Mouse (Mus musculus) forebrain, embryonic 15.5 days (tissue): ENCODE results near the gene Slc8b1. TPM values are rescaled to one million over a fixed set of nuclear protein-coding genes. Genes with fewer than 3 reads are reported as not detected.

Source experiments
- ATAC-seq: fragments of 200-750 bp; cut with Nextera tagmentation; replicated peaks from 2 replicates; pipeline ENCODE4 v1.8.0; 2017; ENCODE audit warnings: mild to moderate bottlenecking, moderate TSS enrichment, moderate library complexity
- H3K27ac ChIP-seq: fragments of 300-500 bp; sonication (generic); replicated peaks from 2 replicates; pipeline ENCODE4 v1.5.1; 2015; ENCODE audit warnings: mild to moderate bottlenecking, inconsistent platforms
- H3K27me3 ChIP-seq: fragments of 300-500 bp; sonication (generic); 2 replicates; pipeline ENCODE4 v1.6.1; 2015; ENCODE audit warnings: inconsistent platforms
- H3K36me3 ChIP-seq: fragments of 300-500 bp; sonication (generic); 2 replicates; pipeline ENCODE4 v1.6.1; 2015; ENCODE audit warnings: mild to moderate bottlenecking, inconsistent platforms
- H3K4me1 ChIP-seq: fragments of 300-500 bp; sonication (generic); 2 replicates; pipeline ENCODE4 v1.6.1; 2015; ENCODE audit warnings: inconsistent platforms
- H3K4me2 ChIP-seq: fragments of 300-500 bp; sonication (generic); replicated peaks from 2 replicates; pipeline ENCODE4 v1.6.1; 2015; ENCODE audit warnings: mild to moderate bottlenecking, inconsistent platforms
- H3K4me3 ChIP-seq: fragments of 300-500 bp; sonication (generic); 2 replicates; pipeline ENCODE4 v1.5.1; 2015; ENCODE audit warnings: mild to moderate bottlenecking, inconsistent platforms
- H3K9ac ChIP-seq: fragments of 300-500 bp; sonication (generic); replicated peaks from 2 replicates; pipeline ENCODE4 v1.6.1; 2015; ENCODE audit warnings: mild to moderate bottlenecking, inconsistent platforms
- H3K9me3 ChIP-seq: fragments of 300-500 bp; sonication (generic); 2 replicates; pipeline ENCODE4 v1.6.1; 2016; ENCODE audit warnings: inconsistent platforms
- WGBS: fragments of 180-500 bp; shearing (Covaris S2); methylation state at CpG from one replicate; pipeline ENCODE4 v1.1.7; 2015; ENCODE audit warnings: mixed read lengths; 5-methylcytosine and 5-hydroxymethylcytosine counted together
- polyA plus RNA-seq: library from polyadenylated mRNA; unstranded; fragments of >200 nt; fragmentation: Nextera tagmentation; extraction: Ambion mirVana; gene quantifications from 2 replicates; pipeline ENCODE4 v1.2.1, GENCODE M21; 2015

Gene Slc8b1
- polyA plus RNA-seq, 1 experiment from 2014 or later = 2.4 TPM

- Histone ChIP-seq H3K9ac (no peak overlapping the region), H3K27ac (peak overlapping the region; percentile 9; the same call in 1 of the 2 replicates)
- 58% methylated on average over 14 of the region's 14 CpGs for WGBS
These were observed 60.2 kb downstream of the Slc8b1 start for GRCm38 (mm10) chr5:120571056-120571740.

GRCm38 (mm10) chr5:120574469-120575063 is 63.6 kb downstream of the Slc8b1 start:
- Histone ChIP-seq H3K4me2 (no peak overlapping the region), H3K27ac (no peak overlapping the region), H3K4me1 (peaks cover 35% of the 10 kb centered on the region), H3K4me3 (no peak overlapping the region), H3K27me3 (no peaks in the 10 kb centered on the region), H3K9ac (no peak overlapping the region), H3K36me3 (no peaks in the 10 kb centered on the region), H3K9me3 (no peaks in the 10 kb centered on the region)
- WGBS = 81% methylated on average over 10 of the region's 10 CpGs
- no peak for ATAC-seq

More at GRCm38 (mm10) chr5:120571056-120571740, 60.2 kb downstream of the Slc8b1 start:
- H3K4me1 ChIP-seq = peaks cover 55% of the 10 kb centered on the region
- no peaks in the 10 kb centered on the region for H3K36me3 ChIP-seq
- no peaks in the 10 kb centered on the region for H3K9me3 ChIP-seq
- no peak overlapping the region for H3K4me2 ChIP-seq
- no peak overlapping the region for H3K4me3 ChIP-seq
- H3K27me3 ChIP-seq = no peaks in the 10 kb centered on the region
- no peak for ATAC-seq

GRCm38 (mm10) chr5:120576781-120577301 is 65.9 kb downstream of the Slc8b1 start:
- H3K9ac ChIP-seq = no peak overlapping the region
- peaks cover 23% of the 10 kb centered on the region for H3K4me1 ChIP-seq
- H3K4me3 ChIP-seq = no peak overlapping the region
- ATAC-seq = no peak
- 77% methylated on average over 11 of the region's 11 CpGs for WGBS
- no peak overlapping the region for H3K4me2 ChIP-seq
- no peaks in the 10 kb centered on the region for H3K27me3 ChIP-seq
- H3K27ac ChIP-seq = no peak overlapping the region
- H3K9me3 ChIP-seq = no peaks in the 10 kb centered on the region
- H3K36me3 ChIP-seq = no peaks in the 10 kb centered on the region

DNA sequence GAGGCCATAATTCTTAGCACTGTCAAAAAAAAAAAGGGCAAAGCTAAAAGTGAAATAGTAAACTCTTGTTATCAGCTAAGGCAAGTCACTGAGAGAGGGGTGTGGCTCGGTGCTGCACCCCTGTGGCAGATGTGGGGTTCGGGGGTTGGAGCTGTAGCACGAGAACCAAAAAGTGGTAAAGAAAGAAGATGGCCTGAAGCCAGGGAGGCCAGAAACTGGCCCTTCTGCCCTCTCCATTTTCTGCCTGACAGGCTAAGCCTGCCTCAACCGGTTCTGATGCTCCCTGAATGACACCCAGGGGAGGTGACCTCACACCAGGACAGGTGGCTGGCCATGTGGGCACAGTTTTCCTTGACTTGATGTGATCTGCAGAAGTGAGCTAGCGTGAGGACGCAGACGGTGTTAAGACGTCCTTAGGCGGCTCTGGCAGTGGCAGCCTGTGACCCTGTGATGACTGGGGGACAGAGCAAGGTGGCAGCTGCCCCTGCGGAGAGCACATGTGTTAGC is 67.0 kb downstream of the Slc8b1 start:
- no peak overlapping the region for H3K4me2 ChIP-seq
- H3K4me1 ChIP-seq = peaks cover 23% of the 10 kb centered on the region
- ATAC-seq = no peak
- H3K27ac ChIP-seq = no peak overlapping the region
- no peaks in the 10 kb centered on the region for H3K9me3 ChIP-seq
- H3K9ac ChIP-seq = no peak overlapping the region
- H3K27me3 ChIP-seq = no peaks in the 10 kb centered on the region
- H3K36me3 ChIP-seq = 0 out of 2 replicates have a peak, but pooled peaks cover under 1% of the 10 kb centered on the region
- 55% methylated on average over 10 of the region's 10 CpGs for whole genome bisulfite sequencing
- no peak overlapping the region for H3K4me3 ChIP-seq

DNA sequence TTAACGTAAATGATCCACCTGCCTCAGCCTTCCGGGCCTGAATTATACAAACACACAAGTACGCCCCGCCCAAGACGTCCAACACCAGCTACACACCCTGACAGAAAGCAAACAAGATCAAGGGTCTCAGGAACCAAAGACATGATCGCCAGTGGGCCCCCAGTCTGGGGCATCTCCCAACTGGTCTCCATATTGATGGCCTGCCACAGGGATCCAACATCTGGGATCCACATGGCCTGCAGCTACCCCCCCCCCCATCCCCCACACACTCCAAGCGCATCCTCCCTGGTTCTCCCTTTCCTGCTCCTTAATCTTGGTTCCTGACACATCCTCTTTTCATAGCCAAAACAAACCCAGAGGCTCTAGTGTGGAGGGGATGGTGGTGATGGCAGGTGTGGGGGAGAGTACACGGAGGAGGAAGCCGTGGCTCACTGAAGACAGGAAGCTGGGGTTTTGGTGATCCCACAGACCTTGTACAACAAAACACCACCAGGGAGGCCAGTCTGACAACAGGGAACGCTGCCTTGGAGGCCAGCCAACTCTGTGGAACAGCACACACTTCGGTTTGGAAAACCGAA is 67.6 kb downstream of the Slc8b1 start:
- H3K36me3 ChIP-seq = peaks cover 3% of the 10 kb centered on the region; the same call in 1 of the 2 replicates
- peaks cover 23% of the 10 kb centered on the region for H3K4me1 ChIP-seq
- H3K27me3 ChIP-seq = no peaks in the 10 kb centered on the region
- H3K9ac ChIP-seq = no peak overlapping the region
- H3K27ac ChIP-seq = 0 out of 2 replicates have a peak overlapping the region, but pooled peaks have one; percentile 9
- 58% methylated on average over 12 of the region's 12 CpGs for WGBS
- H3K4me3 ChIP-seq = no peak overlapping the region
- H3K9me3 ChIP-seq = no peaks in the 10 kb centered on the region
- no peak for ATAC-seq
- no peak overlapping the region for H3K4me2 ChIP-seq

- peak overlapping the region; percentile 78 for H3K27ac ChIP-seq
- peak; percentile 32; the same call in 1 of the 2 replicates for ATAC-seq
- H3K9ac ChIP-seq = no peak overlapping the region
- H3K9me3 ChIP-seq = no peaks in the 10 kb centered on the region
- H3K36me3 ChIP-seq = peaks cover 3% of the 10 kb centered on the region; the same call in 1 of the 2 replicates
- H3K27me3 ChIP-seq = no peaks in the 10 kb centered on the region
- 65% methylated on average over 26 of the region's 26 CpGs for WGBS
- no peak overlapping the region for H3K4me3 ChIP-seq
- peaks cover 23% of the 10 kb centered on the region for H3K4me1 ChIP-seq
- no peak overlapping the region for H3K4me2 ChIP-seq
These were observed 68.4 kb downstream of the Slc8b1 start for GRCm38 (mm10) chr5:120579211-120579897.

DNA sequence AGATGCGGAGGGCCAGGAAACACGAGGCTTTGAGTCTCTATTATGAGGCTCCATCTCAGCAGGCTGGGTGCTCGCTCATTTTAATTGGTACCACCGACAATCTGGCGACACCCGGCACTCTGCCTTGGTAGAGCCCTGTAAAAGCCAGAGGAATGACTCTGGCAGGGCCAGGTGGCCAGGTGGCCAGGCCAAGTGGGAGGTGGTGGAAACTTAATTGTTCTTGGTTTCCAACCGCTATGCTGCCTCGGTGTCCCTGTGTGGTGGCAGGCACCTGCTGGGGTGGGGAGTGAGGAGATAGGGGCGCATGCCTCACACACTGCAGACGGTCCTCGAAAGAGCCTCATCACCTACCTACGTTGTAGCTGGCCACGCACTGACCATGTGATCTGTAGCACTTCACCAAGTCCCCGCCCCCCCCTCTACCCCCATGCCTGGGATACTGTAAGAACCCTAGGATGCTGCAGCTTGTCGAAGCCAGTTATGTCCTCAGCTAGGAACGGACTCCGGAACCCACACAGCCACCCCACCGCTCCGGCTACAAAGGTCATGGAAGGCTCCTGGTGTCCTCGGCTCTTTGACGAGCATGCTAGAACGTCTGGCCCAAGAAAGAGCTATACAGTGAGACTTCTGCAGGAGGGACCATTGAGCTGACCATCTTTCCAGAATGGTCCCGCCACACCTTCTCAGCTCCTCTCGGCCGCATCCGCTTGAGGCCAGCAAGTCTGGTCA is 69.1 kb downstream of the Slc8b1 start:
- Histone ChIP-seq H3K9me3 (no peaks in the 10 kb centered on the region), H3K27me3 (no peaks in the 10 kb centered on the region), H3K9ac (no peak overlapping the region), H3K4me1 (peaks cover 25% of the 10 kb centered on the region), H3K27ac (peak overlapping the region; percentile 78), H3K4me2 (no peak overlapping the region), H3K36me3 (peaks cover 3% of the 10 kb centered on the region; the same call in 1 of the 2 replicates), H3K4me3 (no peak overlapping the region)
- 79% methylated on average over 26 of the region's 26 CpGs for WGBS
- ATAC-seq = no peak; the same call in 1 of the 2 replicates

GRCm38 (mm10) chr5:120582002-120582401 is 71.0 kb downstream of the Slc8b1 start:
- WGBS = 91% methylated on average over 9 of the region's 9 CpGs
- no peak overlapping the region for H3K9ac ChIP-seq
- peaks cover 30% of the 10 kb centered on the region for H3K4me1 ChIP-seq
- H3K27ac ChIP-seq = no peak overlapping the region
- H3K4me2 ChIP-seq = no peak overlapping the region
- ATAC-seq = no peak
- no peaks in the 10 kb centered on the region for H3K9me3 ChIP-seq
- H3K4me3 ChIP-seq = no peak overlapping the region
- H3K36me3 ChIP-seq = peaks cover 3% of the 10 kb centered on the region; the same call in 1 of the 2 replicates
- H3K27me3 ChIP-seq = no peaks in the 10 kb centered on the region

- H3K9me3 ChIP-seq = no peaks in the 10 kb centered on the region
- no peak overlapping the region for H3K4me2 ChIP-seq
- peaks cover 3% of the 10 kb centered on the region; the same call in 1 of the 2 replicates for H3K36me3 ChIP-seq
- no peak overlapping the region for H3K27ac ChIP-seq
- H3K4me3 ChIP-seq = no peak overlapping the region
- peaks cover 40% of the 10 kb centered on the region for H3K4me1 ChIP-seq
- no peak overlapping the region for H3K9ac ChIP-seq
- 94% methylated on average over 4 of the region's 4 CpGs for WGBS
- no peak for ATAC-seq
- no peaks in the 10 kb centered on the region for H3K27me3 ChIP-seq
These were observed 72.5 kb downstream of the Slc8b1 start for GRCm38 (mm10) chr5:120583511-120583910.
